Mouse (Mus musculus) forebrain, embryonic 11.5 days (tissue): ENCODE data around the gene Dgkb. TPM values are rescaled to one million over a fixed set of nuclear protein-coding genes. Genes with fewer than 3 reads are reported as not detected.

ENCODE experiments used
- ATAC-seq: fragments of 200-750 bp; cut with Nextera tagmentation; replicated peaks from 2 replicates; pipeline ENCODE4 v1.8.0; 2017; ENCODE audit warnings: moderate TSS enrichment; ENCODE audit not compliant: low FRiP score
- DNase-seq: peaks from one replicate; pipeline ENCODE4 v3.0.0-alpha.2; 2017; ENCODE audit warnings: low spot score
- H3K27ac ChIP-seq: fragments of 300-500 bp; sonication (generic); 2 replicates; pipeline ENCODE4 v1.5.1; 2014; ENCODE audit warnings: low read depth, low read length
- H3K27me3 ChIP-seq: fragments of 300-500 bp; sonication (generic); 2 replicates; pipeline ENCODE4 v1.6.1; 2014; ENCODE audit warnings: mild to moderate bottlenecking, low read length, mixed read lengths; ENCODE audit not compliant: control insufficient read depth, insufficient read depth
- H3K36me3 ChIP-seq: fragments of 300-500 bp; sonication (generic); 2 replicates; pipeline ENCODE4 v1.6.1; 2014; ENCODE audit warnings: mild to moderate bottlenecking, low read length, moderate library complexity, mixed read lengths; ENCODE audit not compliant: control insufficient read depth, insufficient read depth
- H3K4me1 ChIP-seq: fragments of 300-500 bp; sonication (generic); replicated peaks from 2 replicates; pipeline ENCODE4 v1.6.1; 2014; ENCODE audit warnings: low read length, mixed read lengths; ENCODE audit not compliant: control insufficient read depth, insufficient read depth
- H3K4me2 ChIP-seq: fragments of 300-500 bp; sonication (generic); 2 replicates; pipeline ENCODE4 v1.6.1; 2014; ENCODE audit warnings: low read depth, mild to moderate bottlenecking, low read length, moderate library complexity, mixed read lengths; ENCODE audit not compliant: severe bottlenecking
- H3K4me3 ChIP-seq: fragments of 300-500 bp; sonication (generic); 2 replicates; pipeline ENCODE4 v1.5.1; 2014; ENCODE audit warnings: low read depth, low read length
- H3K9ac ChIP-seq: fragments of 300-500 bp; sonication (generic); 2 replicates; pipeline ENCODE4 v1.6.1; 2014; ENCODE audit warnings: low read length
- H3K9me3 ChIP-seq: fragments of 300-500 bp; sonication (generic); 2 replicates; pipeline ENCODE4 v1.6.1; 2016; ENCODE audit warnings: low read length, mixed read lengths; ENCODE audit not compliant: control insufficient read depth
- whole genome bisulfite sequencing: fragments of 180-500 bp; shearing (Covaris S2); extraction: QIAGEN DNeasy Blood & Tissue Kit; methylation state at CpG from one replicate; pipeline ENCODE4 v1.1.7; 2014; 5-methylcytosine and 5-hydroxymethylcytosine counted together
- polyA plus RNA-seq: library from polyadenylated mRNA; unstranded; fragments of >200 nt; fragmentation: Nextera tagmentation; extraction: Ambion mirVana; gene quantifications from 2 replicates; pipeline ENCODE4 v1.2.1, GENCODE M21; 2014

The Dgkb gene
- polyA plus RNA-seq, 1 experiment from 2014 or later, result 0.79 TPM

DNA sequence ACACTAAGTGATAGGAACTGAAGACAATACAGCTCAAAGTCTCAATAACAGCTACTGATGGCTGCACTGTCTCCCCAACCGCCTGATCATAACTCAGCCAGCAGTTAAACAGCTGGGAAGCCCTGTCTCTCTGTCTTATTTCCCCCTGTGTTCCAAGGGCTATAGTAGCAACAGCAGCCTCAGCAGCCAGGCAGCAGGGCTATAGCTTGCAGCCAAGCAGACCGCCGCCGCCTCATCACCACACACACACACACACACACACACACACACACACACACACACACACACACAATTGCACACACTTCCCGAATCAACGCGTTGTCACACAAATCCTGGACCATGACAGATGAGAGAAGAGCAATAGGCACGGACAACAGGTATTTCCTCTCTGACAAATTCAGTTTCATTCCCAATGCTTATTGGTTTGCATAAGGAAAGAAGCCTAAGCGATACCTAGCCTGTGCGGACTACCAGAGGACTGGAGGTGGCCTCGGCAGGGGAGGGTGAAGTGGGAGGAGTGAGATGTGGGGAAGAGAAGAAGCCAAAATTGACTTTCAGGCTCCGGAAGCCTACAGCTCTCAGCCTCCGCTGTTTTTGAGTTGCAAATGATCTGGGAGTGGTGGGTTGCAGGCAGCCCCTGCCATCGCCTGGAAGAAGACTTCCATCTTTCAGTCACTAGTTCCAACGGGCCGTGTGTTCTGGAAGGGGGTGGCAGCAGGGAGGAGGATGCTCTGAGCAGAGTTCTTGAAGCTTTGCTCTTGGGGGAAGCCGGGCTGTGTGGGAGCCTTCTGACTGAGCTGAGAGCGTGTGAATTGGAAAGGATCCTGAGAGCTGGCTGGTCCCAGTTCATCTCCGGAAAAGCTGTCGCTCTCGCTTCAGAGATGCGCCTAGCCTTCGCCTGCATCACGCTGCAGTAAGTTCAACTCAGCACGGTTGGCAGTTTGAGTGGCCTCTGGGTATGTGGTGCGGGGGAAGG lies 62.8 kb downstream of the Dgkb start:
- H3K27ac ChIP-seq, result no peak overlapping the region
- peak overlapping the region; percentile 51 for H3K9ac ChIP-seq

DNA sequence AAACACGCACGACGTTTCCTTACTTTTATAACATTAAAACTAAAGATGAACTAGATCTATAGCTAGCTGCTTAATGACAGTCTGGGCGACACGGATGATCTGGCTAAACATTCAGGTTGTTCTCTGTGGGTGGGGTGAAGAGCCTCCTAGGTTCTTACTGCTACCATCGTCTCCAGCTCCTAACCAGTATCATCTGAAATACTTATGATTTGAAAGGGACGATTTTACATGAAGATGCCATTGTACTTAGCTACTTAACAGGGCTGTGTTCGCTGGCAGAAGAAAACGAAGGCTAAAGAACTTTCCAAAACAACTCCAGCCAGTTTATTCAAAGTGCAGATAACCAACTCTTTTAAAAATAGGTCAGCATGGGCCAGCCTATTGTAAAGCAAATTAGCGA lies 63.9 kb downstream of the Dgkb start:
- peak overlapping the region; percentile 40 for H3K4me3 ChIP-seq
- no peaks in the 10 kb centered on the region; the same call in 1 of the 2 replicates for H3K4me1 ChIP-seq
- no peaks in the 10 kb centered on the region for H3K9me3 ChIP-seq
- ATAC-seq, result 0 out of 2 replicates have a peak, but pooled peaks have one; percentile 26
- peak overlapping the region; percentile 78 for H3K4me2 ChIP-seq
- no peaks in the 10 kb centered on the region for H3K36me3 ChIP-seq
- no peak overlapping the region for H3K9ac ChIP-seq
- DNase-seq, result no peak
- no peaks in the 10 kb centered on the region for H3K27me3 ChIP-seq
- H3K27ac ChIP-seq, result no peak overlapping the region
- WGBS, result 2% methylated on average over 10 of the region's 10 CpGs

More for the DNA sequence above, 62.8 kb downstream of the Dgkb start:
- Histone ChIP-seq H3K4me1 (no peaks in the 10 kb centered on the region; the same call in 1 of the 2 replicates), H3K9me3 (no peaks in the 10 kb centered on the region), H3K4me2 (peak overlapping the region; percentile 78), H3K36me3 (no peaks in the 10 kb centered on the region), H3K27me3 (no peaks in the 10 kb centered on the region), H3K4me3 (peak overlapping the region; percentile 40)
- peak; percentile 65 for DNase-seq
- ATAC-seq, result peak; percentile 80
- WGBS, result under 1% methylated on average over 26 of the region's 26 CpGs

DNA sequence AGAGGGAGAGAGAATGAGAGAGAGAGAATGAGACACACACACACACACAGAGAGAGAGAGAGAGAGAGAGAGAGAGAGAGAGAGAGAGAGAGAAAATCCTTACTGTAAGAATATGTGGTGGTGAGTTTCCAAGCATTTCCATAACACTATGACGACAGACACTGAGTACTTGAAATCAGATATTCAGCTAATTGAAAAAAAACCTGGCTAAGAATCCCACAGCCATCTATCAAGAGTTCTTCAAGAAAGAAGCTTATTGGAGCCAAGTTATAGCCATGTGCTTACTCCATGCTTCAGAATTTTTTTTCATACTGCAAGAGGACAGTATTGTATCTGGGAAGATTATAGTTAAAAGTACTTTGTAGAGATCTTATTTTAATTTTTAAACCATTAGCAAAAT lies 65.3 kb downstream of the Dgkb start:
- Histone ChIP-seq H3K4me1 (no peaks in the 10 kb centered on the region; the same call in 1 of the 2 replicates), H3K36me3 (no peaks in the 10 kb centered on the region), H3K27me3 (no peaks in the 10 kb centered on the region), H3K4me3 (no peak overlapping the region), H3K4me2 (no peak overlapping the region), H3K27ac (no peak overlapping the region), H3K9ac (no peak overlapping the region), H3K9me3 (no peaks in the 10 kb centered on the region)
- no peak for ATAC-seq
- no peak for DNase-seq
- WGBS, result 79% methylated on average over 1 of the region's 1 CpGs

DNA sequence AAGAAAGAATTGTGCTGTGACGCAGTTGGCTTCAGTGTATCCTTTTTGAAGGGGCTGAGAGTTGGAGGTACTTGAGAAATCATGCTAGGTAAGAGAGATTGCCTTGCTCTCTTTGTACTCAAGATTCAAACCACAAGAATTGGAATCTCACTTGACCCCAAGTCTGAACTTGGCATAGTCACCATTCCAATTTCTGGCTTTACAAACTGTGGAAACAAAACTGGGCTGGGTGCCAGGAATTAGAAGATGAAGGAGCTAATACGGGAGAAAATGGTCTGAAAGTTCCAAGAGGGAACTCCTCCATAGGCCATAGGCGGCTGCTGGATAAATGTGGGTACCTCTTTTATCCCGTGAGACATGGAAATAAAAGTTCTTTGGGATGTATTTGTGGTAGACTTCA lies 66.3 kb downstream of the Dgkb start:
- Histone ChIP-seq H3K4me2 (no peak overlapping the region), H3K36me3 (no peaks in the 10 kb centered on the region), H3K27me3 (no peaks in the 10 kb centered on the region), H3K27ac (no peak overlapping the region), H3K9ac (no peak overlapping the region), H3K4me1 (no peaks in the 10 kb centered on the region; the same call in 1 of the 2 replicates), H3K4me3 (no peak overlapping the region), H3K9me3 (no peaks in the 10 kb centered on the region)
- DNase-seq (no peak), ATAC-seq (no peak)
- 79% methylated on average over 4 of the region's 4 CpGs for WGBS

DNA sequence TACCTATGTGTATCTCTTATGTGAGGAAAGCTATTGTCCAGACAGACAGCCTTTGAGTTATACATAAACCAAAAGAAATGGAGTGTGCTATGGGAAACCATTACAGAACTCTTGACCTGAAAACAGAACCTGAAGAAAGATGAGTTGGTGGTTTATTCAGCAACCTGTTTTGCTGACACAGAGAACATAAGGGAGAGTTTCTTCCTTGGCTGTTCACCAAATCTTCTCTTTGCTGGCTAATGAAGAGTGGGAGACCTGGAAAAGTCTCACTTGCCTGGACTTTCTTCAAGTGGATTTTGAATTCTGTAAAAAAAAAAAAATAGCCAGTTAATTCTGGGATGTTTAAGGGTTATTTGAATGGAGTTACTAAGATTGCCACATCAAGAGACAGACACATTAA lies 71.1 kb downstream of the Dgkb start:
- no peaks in the 10 kb centered on the region for H3K27me3 ChIP-seq
- H3K36me3 ChIP-seq, result no peaks in the 10 kb centered on the region
- no peak overlapping the region for H3K4me3 ChIP-seq
- no peak overlapping the region for H3K9ac ChIP-seq
- H3K9me3 ChIP-seq, result no peaks in the 10 kb centered on the region
- no peak for ATAC-seq
- no peak for DNase-seq
- no peaks in the 10 kb centered on the region for H3K4me1 ChIP-seq
- no peak overlapping the region for H3K4me2 ChIP-seq
- H3K27ac ChIP-seq, result no peak overlapping the region

DNA sequence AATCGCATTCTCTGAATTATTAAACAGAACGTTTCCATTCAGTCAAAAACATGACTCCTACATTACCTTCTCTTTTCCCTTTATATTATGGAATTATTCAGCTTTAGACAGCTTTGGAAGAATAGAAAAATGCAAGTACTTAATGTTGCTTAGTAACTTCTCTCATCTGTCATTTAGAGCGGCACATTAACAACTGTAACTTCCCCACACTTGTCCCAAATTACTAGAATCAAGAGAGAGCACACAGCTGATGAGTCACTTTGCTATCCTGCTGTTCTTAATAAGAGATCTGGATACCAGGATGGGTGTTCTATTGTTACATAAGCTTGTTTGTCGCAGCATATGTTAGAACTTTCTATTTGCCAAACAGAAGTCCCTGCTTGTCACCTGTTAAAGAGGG lies 71.9 kb downstream of the Dgkb start:
- H3K36me3 ChIP-seq, result no peaks in the 10 kb centered on the region
- H3K4me2 ChIP-seq, result no peak overlapping the region
- ATAC-seq, result no peak
- no peak overlapping the region for H3K27ac ChIP-seq
- H3K9me3 ChIP-seq, result no peaks in the 10 kb centered on the region
- 77% methylated on average over 4 of the region's 4 CpGs for WGBS
- no peak overlapping the region for H3K4me3 ChIP-seq
- H3K27me3 ChIP-seq, result no peaks in the 10 kb centered on the region
- no peak for DNase-seq
- H3K4me1 ChIP-seq, result no peaks in the 10 kb centered on the region
- no peak overlapping the region for H3K9ac ChIP-seq

DNA sequence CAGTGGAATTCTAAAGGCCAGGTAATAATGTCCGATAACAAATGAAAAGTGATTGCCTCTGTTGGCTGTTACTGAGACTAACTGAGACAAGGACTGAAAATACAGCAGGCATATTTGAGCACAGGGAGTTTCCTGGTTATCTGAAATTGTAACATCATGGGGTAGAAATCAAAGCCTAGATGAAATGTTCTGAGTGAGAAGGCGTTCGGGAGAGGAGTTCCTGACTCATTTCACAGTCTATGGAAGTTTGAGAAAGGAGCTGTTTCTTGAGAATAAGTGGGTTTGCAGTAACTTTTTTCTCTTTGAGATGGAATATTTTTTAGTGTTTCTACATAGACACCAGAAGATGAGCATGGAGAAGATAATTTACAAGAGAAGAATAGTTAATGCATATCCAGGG lies 73.8 kb downstream of the Dgkb start:
- Histone ChIP-seq H3K4me2 (no peak overlapping the region), H3K36me3 (no peaks in the 10 kb centered on the region), H3K27me3 (no peaks in the 10 kb centered on the region), H3K4me3 (no peak overlapping the region), H3K27ac (no peak overlapping the region), H3K9me3 (no peaks in the 10 kb centered on the region), H3K4me1 (no peaks in the 10 kb centered on the region), H3K9ac (no peak overlapping the region)
- ATAC-seq (no peak), DNase-seq (no peak)
- 94% methylated on average over 3 of the region's 3 CpGs for WGBS

DNA sequence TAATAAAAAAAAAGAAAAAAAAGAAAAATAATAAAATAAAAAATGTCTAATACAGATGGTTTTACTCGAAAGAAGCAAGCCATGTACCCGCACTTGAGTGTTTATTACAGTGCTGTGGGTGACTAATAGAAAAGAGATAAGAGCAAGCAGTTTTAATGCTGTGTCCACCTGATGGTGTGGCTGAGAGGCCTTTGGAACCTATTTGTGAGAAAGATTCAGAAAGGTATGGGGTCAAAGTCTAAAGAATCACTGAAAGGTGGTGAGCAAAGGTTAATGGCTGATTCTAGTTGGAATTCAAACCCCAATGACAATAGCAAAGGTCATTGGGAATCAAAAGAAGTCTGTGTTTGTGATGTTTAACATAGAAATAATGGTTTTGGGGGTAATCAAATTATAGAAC lies 124.6 kb downstream of the Dgkb start:
- H3K4me2 ChIP-seq, result no peak overlapping the region
- no peaks in the 10 kb centered on the region for H3K4me1 ChIP-seq
- no peaks in the 10 kb centered on the region for H3K27me3 ChIP-seq
- H3K27ac ChIP-seq, result no peak overlapping the region
- no peak overlapping the region for H3K4me3 ChIP-seq
- WGBS, result 95% methylated on average over 2 of the region's 2 CpGs
- no peaks in the 10 kb centered on the region for H3K9me3 ChIP-seq
- no peak overlapping the region for H3K9ac ChIP-seq
- no peak for ATAC-seq
- no peaks in the 10 kb centered on the region for H3K36me3 ChIP-seq
- DNase-seq, result no peak

DNA sequence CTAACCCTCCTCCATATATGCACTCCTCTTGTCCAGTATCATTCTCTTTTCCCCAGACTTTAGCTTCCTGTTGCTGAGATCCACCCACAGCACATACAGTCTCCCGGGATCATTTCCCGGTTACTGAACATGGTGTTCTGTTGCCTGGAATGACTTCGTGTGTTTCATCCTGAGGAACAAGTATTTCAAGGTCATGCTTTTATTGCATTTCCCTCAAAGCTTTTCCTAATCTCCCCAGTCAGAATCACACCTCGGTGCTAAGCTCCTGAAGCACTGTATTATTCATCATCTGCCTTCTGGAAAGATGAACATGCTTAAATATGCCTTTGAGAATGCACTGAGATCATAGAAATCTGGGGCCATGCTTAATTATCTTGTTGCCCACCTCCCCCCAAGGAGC lies 138.7 kb downstream of the Dgkb start:
- no peak for ATAC-seq
- H3K9me3 ChIP-seq, result no peaks in the 10 kb centered on the region; the same call in 1 of the 2 replicates
- 90% methylated on average over 4 of the region's 4 CpGs for WGBS

More for the DNA sequence above, 138.7 kb downstream of the Dgkb start:
- Histone ChIP-seq H3K9ac (no peak overlapping the region), H3K4me1 (no peaks in the 10 kb centered on the region), H3K27ac (no peak overlapping the region), H3K27me3 (no peaks in the 10 kb centered on the region), H3K4me2 (no peak overlapping the region), H3K4me3 (no peak overlapping the region), H3K36me3 (no peaks in the 10 kb centered on the region)
- no peak for DNase-seq
